Mouse (Mus musculus) spleen, adult 18-20 months (tissue): ENCODE data around the gene Rxrb.
"Not testable (repeated sequence)": the region's sequence is repeated elsewhere in the genome, so short reads cannot be mapped to it uniquely, and the experiment has no call there.

Experiments used
- DNase-seq, 2 experiments: peaks; one replicate each; pipeline ENCODE4 v3.0.0; 2022; ENCODE audit warnings: mixed read lengths in 2 of 2

The Rxrb gene

DNA sequence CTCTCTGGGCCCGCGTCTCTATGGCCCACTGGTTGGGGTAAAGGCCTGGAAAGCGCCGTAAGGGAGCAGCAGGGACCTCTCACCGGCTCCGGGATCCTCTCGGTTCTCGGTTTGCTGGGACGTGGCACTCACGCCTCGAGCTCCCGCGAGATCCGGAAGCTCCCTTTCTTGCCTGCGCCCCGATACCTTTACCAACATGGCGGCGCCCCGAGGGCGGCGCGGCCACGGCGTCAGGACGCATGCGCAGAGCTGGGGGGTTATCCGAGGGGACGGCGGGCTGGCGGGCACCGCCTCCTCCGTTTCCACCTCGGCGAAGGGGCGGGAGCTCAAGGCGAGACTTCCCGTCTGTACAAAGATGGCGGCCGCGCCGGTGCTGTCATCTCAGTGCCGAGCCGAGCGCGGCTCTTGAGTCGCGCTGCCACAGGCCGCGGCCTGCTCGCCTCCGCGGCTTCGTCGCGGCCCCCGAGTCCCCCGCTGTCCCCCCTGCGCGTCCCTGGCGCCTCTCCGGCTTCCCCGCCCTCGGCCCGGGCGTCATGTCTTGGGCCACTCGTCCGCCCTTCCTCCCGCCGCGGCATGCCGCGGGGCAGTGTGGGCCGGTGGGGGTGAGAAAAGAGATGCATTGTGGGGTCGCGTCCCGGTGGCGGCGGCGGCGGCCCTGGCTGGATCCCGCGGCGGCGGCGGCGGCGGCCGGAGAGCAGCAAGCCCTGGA, at the start of gene Rxrb, which contains the start of gene Slc39a7:
TSS of gene Rxrb (plus strand) at position 348 of the 709 bp plus-strand sequence.
TSS of gene Slc39a7 (minus strand) at position 218 of the 709 bp plus-strand sequence.
- DNase-seq, result peak; percentile 97 to 98

GRCm38 (mm10) chr17:33982136-33982535, 49.5 kb upstream of the Rxrb start:
- peak; percentile 57 to 76 for DNase-seq

DNA sequence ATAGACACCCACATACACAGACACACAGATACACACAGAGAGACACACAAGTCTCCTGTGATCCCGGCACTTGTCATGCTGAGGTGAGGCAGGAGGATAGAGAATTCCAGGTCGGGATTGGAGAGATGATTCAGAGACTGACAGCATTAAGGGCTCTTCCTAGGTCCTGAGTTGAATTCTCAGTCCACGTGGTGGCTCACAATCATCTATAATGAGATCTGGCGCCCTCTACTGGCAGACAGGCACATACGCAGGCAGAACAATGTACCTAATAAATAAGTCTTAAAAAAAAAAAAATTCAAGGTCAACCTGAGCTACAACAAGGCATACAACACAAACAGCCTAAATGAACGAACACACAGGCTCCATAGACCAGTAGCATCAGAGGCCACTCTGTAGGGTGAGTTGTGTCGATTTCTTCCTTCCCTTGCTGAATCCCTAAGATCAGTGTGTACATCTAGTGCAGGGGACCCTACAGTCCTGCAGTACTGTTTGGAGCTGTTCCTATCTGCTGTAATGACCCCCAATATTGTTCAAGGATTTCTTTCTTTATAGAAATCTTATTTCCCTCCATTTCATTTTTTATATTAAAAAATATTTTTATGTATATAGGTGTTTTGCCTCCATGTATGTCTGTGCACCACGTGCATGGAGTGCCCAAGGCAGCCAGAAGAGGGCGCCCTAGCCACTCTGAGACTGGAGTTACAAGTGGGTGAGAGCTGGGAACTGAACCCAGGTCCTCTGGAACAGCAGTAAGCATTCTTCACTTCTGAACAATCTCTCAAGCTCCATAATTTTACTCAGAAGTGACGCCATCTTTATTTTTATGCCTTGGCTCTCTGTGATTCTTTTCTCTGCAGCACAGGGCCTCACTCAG, 39.6 kb upstream of the Rxrb start:
- peak in 1 of 2 experiments; percentile 67 for DNase-seq

DNA sequence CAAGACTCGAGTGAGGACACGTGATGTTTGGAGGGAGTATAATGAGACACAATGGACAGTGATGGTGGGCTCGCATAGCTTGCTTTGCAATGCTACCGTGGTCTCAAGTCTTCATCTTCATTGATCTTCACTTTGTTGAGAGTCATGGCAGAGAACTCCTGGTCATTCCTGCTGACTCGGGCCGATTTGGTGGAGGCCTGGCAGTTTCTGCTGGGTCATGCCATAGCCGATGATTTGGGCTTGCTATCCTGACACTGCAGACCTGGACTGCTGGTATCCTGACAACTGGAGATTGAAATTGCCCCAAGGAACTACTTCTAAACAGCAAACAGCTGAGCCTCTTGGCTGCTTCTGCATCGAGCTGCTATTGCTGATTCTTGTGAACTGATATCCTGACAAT, 36.7 kb upstream of the Rxrb start:
- no peak for DNase-seq

DNA sequence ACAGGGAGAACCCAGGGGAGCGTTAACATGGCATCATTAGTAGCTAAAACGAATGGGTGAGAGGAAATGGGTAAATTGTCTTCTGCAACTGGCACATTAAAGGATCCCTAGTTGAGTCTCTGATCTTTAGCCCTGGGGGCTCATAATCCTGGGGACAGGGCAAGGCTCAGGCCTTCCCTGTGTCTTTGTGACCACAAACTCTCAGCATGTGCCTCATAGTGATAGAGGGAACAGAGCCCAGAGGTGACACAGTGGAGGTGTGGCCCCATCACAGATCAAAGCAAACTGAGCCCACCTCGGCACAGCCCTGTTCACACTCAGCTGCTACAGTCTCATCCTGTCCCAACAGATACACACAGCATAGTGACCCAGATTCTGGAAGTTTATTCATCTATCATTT, 36.0 kb upstream of the Rxrb start:
- DNase-seq, result no peak

DNA sequence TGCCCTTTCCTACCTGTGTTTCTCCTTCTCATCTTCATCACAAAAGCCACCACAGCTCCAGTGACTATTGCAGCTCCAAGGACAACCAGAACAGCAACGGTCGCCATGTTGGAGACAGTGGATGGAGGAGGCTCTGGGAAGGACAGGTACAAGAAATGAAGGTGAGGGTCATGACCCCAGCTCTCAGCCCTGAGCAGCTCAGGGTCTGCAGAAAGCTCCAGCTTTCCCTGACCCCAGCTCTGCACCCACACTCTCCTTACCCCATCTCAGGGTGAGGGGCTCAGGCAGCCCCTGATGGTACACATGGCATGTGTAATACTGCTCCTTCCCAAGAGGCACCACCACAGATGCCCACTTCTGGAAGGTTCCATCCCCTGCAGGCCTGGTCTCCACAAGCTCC, 34.6 kb upstream of the Rxrb start:
- DNase-seq, result not testable (repeated sequence)

GRCm38 (mm10) chr17:33998697-33999096, 32.9 kb upstream of the Rxrb start:
- DNase-seq, result peak; percentile 19 to 22

GRCm38 (mm10) chr17:33999341-34000149, 32.1 kb upstream of the Rxrb start:
- DNase-seq, result peak; percentile 18 to 37

DNA sequence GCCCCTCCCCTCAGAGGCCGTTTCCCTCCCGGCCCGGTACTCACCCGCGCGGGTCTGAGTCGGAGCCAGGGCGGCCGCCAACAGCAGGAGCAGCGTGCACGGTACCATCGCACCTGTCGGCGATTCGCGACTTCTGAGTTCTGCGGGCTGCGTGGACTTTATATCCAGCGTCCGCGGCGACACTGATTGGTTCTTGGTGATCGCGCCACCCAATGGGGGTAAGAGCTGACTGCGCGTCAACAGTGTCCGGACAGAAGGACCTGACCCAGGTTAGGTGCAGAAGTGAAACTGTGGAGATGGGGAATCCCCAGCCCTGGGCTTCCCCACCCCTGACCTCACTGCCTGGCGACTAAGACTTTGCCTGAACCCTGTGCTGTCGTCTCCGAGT, 31.5 kb upstream of the Rxrb start, which contains the start of gene H2-K1:
TSS of gene H2-K1 (minus strand) at position 198 of the 388 bp plus-strand sequence.
- peak; percentile 95 for DNase-seq

- DNase-seq, result not testable (repeated sequence)
These were observed 30.8 kb upstream of the Rxrb start for GRCm38 (mm10) chr17:34000796-34001195.

- peak; percentile 36 to 64 for DNase-seq
These were observed 28.2 kb upstream of the Rxrb start for GRCm38 (mm10) chr17:34003426-34003825.

DNA sequence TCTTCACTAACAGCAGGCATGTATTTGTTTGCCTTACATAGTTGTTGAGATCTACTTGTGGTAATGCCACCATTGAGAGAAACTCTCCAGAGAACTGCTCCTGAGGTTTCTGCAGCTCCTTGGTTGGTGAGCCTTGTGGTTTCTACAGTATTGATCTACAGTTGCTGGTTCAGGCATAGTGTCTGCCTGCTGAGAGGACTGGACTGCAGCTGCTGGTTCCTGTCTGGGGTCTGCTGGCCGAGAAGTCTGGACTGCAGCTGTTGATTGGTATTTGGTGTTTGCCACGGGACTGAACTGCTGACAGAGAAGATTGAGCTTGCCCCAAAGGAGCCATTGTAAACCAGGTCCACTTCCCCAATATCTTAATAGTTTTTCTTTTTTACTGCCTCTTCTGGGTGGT, 25.0 kb upstream of the Rxrb start:
- no peak for DNase-seq

DNA sequence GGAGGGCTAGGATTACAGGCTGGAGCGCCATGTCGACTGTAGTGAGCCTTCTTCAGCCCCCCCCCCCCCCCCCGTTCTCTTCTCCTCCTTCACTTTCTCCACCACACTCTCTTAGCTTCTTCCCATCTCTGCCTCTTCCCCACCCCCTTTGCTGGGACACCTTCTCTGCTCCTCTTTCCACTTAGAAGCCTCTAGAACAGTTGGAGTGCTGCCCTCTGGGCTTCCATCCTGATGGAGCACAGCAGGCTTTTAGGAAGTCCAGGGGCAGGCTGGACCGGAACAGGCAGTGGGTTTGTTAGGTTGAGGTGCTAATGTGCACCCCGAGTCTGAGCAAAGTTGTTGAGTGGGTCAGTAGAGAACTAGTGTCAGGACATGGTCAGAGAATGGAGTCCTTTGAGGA, 21.5 kb upstream of the Rxrb start:
- DNase-seq, result no peak

GRCm38 (mm10) chr17:34013436-34013835, 18.2 kb upstream of the Rxrb start:
- no peak for DNase-seq

DNA sequence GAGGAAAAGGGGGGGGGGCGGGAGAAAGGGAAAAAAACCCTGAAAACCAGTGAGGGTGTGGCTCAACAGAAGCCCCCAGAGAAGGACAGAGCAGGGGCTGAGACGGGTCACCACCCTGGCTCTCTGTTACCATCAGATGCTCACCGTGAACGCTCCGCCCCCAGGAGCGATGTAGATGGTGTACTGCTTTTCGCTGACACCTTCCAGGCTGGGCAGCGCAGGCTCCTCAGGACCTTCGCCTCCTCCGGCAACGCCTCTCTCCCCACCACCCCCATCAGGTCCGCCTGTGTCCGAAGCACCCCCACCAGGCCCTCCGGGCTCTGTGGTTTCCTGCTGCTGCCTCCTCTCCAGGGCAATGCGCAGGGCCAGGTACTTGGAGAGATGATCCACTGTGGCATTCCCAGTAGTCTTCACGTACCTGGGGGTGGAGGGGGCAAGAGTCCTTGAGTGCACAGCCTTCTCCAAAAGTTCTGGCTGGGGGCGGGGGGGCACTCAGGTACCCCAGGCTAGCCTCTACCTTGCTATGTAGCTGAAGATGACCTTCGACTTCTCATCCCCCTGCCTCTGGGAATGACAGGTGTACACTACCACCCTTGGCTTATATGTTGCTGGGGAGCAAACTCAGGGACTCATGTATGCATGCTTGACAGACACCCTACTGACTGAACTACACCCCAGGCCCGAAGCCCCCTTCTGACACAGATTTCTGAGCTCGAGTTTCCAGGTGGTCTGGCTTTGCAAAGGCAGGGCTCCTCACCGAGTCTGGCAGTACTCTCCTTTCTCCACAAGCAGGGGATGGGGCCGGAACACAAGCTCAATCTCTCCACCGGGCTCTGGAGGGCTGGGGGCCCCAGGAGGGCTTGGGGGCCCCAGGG, 9.8 kb upstream of the Rxrb start:
- no peak for DNase-seq

- DNase-seq, result no peak
These were observed 9.2 kb upstream of the Rxrb start for GRCm38 (mm10) chr17:34022414-34022783.

DNA sequence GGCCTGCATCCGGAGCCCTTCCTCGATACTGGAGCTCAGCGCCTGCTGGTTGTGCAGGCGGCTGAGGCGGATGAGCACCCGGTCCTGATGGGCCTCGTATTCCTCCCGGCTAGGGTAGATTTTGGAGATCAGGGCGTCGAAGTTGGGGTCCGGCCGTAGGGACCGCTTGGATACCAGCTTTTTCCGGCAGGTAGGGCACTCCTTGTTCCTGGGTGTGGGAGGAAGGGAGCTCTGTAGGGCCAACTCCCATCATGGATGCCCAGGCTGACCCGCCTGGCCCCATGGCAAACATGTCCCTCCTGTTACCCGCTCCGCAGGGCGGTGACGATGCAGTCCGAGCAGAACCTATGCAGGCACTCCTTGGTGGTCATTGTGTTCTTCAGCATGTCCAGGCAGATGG, 8.6 kb upstream of the Rxrb start:
- DNase-seq, result no peak

- no peak for DNase-seq
These were observed 7.9 kb upstream of the Rxrb start for GRCm38 (mm10) chr17:34023678-34024077.

DNA sequence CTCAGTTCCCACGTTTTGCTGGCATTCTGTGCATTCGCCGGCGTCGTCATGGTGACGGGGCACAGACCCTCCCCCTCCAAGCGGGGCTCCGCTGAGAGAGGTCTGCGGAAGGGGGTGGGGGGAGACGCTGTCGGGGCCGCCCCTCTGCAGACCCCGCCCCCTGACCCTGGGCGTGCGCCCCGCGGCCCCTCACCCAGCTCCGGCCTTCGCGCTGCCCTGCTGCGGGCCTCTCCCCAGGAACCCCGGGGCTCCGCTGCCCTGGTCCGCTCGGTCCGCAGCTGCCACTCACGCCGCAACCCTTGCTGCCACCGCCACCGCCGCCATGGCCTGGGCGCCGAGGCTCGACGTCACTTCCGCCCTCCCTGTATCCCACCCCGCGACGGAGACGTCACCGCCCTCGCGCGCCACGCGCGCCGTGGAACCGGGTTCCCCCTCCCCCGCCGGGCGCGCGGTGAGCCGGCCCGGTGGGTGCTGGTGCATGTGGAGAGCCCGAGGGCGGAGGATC, 7.2 kb upstream of the Rxrb start, which contains the start of gene Ring1:
TSS of gene Ring1 (minus strand) at position 364 of the 505 bp plus-strand sequence.
- DNase-seq, result peak; percentile 77 to 90

- no peak for DNase-seq
These were observed 6.5 kb upstream of the Rxrb start for GRCm38 (mm10) chr17:34024861-34025755.

- no peak for DNase-seq
These were observed 5.9 kb upstream of the Rxrb start for GRCm38 (mm10) chr17:34025756-34026151.
